Mouse (Mus musculus): ENCODE results near the gene Olfr788. TPM values are rescaled to one million over a fixed set of nuclear protein-coding genes. Genes with fewer than 3 reads are reported as not detected.

The Olfr788 gene
- polyA plus RNA-seq (2015; fragmentation: Nextera tagmentation; extraction: Ambion mirVana): not detected in 2 replicates

DNA sequence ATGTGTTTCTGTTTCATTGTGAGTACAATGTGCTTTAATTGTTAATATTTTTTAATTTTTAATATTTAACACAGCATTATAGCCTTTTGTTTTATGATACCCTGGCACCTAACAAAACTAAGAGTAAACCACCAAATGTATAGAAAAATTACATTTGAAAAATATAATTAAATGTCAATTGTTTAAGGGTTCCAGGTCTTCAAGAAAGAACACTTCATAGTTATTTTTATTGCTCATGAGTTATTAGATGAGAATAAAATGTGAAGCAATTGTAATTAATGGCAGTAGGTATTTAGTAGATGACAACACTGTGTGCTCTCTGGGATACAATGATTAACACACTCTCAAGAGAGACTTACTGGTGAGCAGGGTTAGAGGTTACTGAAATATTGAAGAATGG, at the start of gene Olfr788:
Olfr788 (plus strand) TSS at position 301 of the 400 bp plus-strand sequence.
- no peak within 1 kb of the TSS for H3K4me2 ChIP-seq (replicated peaks)
- no peak within 1 kb of the TSS for H3K4me3 ChIP-seq (replicated peaks)
- no peaks in the 10 kb centered on the region for H3K27me3 ChIP-seq
- H3K4me1 ChIP-seq (replicated peaks): peaks cover 5% of the 10 kb centered on the region
- no peak within 1 kb of the TSS for H3K27ac ChIP-seq
- no peaks in the 10 kb centered on the region for H3K36me3 ChIP-seq
- H3K9ac ChIP-seq (replicated peaks): no peak within 1 kb of the TSS
- ATAC-seq: no peak
- H3K9me3 ChIP-seq: no peaks in the 10 kb centered on the region

GRCm38 (mm10) chr10:129427006-129427405, 43.8 kb upstream of the Olfr788 start, which contains the start of gene Olfr786:
Gene Olfr786 (plus strand): TSS chr10:129427306.
- Histone ChIP-seq H3K36me3 (no peaks in the 10 kb centered on the region), H3K9ac (replicated peaks) (no peak within 1 kb of the TSS), H3K4me2 (replicated peaks) (no peak within 1 kb of the TSS), H3K27me3 (no peaks in the 10 kb centered on the region), H3K9me3 (no peaks in the 10 kb centered on the region), H3K27ac (no peak within 1 kb of the TSS), H3K4me1 (replicated peaks) (no peaks in the 10 kb centered on the region), H3K4me3 (replicated peaks) (no peak within 1 kb of the TSS)
- no peak for ATAC-seq

DNA sequence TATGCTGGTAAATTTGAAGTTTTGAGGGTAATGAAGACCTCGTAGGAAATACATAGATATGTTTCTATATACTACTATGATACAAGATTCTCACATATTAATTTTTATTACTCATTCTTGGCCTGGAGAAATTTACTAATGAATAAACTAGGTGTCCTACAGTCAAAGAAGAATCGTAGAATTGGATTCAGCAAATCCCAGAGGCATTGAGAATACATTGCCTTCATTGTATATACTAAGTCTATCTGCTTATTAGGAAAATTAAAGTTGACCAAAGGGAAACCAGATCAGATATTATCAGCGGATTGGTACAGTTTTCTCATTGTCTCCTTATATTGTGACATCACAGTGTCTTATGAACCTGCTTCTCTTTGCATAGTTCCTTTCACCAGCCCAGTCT, 9.2 kb upstream of the Olfr788 start, which contains the start of gene Olfr787:
Olfr787 (plus strand) TSS at position 301 of the 400 bp plus-strand sequence.
- WGBS: 87% methylated on average over 3 of the region's 3 CpGs
- Histone ChIP-seq H3K9ac (replicated peaks) (no peak within 1 kb of the TSS), H3K4me2 (replicated peaks) (no peak within 1 kb of the TSS), H3K36me3 (no peaks in the 10 kb centered on the region), H3K27me3 (no peaks in the 10 kb centered on the region), H3K27ac (no peak within 1 kb of the TSS), H3K4me3 (replicated peaks) (no peak within 1 kb of the TSS), H3K4me1 (replicated peaks) (no peaks in the 10 kb centered on the region), H3K9me3 (no peaks in the 10 kb centered on the region)
- no peak for ATAC-seq

GRCm38 (mm10) chr10:129473256-129473655, 2.5 kb downstream of the Olfr788 start:
- 32% methylated on average over 2 of the region's 2 CpGs for WGBS
- peaks cover 5% of the 10 kb centered on the region for H3K4me1 ChIP-seq (replicated peaks)
- no peaks in the 10 kb centered on the region for H3K27me3 ChIP-seq
- no peak overlapping the region for H3K9ac ChIP-seq (replicated peaks)
- no peaks in the 10 kb centered on the region for H3K36me3 ChIP-seq
- H3K9me3 ChIP-seq: no peaks in the 10 kb centered on the region
- no peak overlapping the region for H3K4me3 ChIP-seq (replicated peaks)
- no peak overlapping the region for H3K27ac ChIP-seq
- 0 out of 2 replicates have a peak, but pooled peaks have one; percentile 53 for ATAC-seq
- H3K4me2 ChIP-seq (replicated peaks): no peak overlapping the region

GRCm38 (mm10) chr10:129473723-129474122, 2.9 kb downstream of the Olfr788 start:
- Histone ChIP-seq H3K4me1 (replicated peaks) (peaks cover 5% of the 10 kb centered on the region), H3K4me2 (replicated peaks) (no peak overlapping the region), H3K9me3 (no peaks in the 10 kb centered on the region), H3K9ac (replicated peaks) (no peak overlapping the region), H3K36me3 (no peaks in the 10 kb centered on the region), H3K27ac (no peak overlapping the region), H3K27me3 (no peaks in the 10 kb centered on the region), H3K4me3 (replicated peaks) (no peak overlapping the region)
- ATAC-seq: no peak; the same call in 1 of the 2 replicates

- H3K27me3 ChIP-seq: no peaks in the 10 kb centered on the region
- H3K9me3 ChIP-seq: no peaks in the 10 kb centered on the region
- no peaks in the 10 kb centered on the region for H3K4me1 ChIP-seq (replicated peaks)
- no peak within 1 kb of the TSS for H3K4me3 ChIP-seq (replicated peaks)
- no peaks in the 10 kb centered on the region for H3K36me3 ChIP-seq
- ATAC-seq: no peak
- WGBS: 75% methylated on average over 2 of the region's 2 CpGs
- no peak within 1 kb of the TSS for H3K4me2 ChIP-seq (replicated peaks)
- H3K27ac ChIP-seq: no peak within 1 kb of the TSS
- no peak within 1 kb of the TSS for H3K9ac ChIP-seq (replicated peaks)
Observed at GRCm38 (mm10) chr10:129484452-129484851, 13.7 kb downstream of the Olfr788 start, which contains the start of gene Olfr789. Gene Olfr789 (plus strand): TSS chr10:129484752.

DNA sequence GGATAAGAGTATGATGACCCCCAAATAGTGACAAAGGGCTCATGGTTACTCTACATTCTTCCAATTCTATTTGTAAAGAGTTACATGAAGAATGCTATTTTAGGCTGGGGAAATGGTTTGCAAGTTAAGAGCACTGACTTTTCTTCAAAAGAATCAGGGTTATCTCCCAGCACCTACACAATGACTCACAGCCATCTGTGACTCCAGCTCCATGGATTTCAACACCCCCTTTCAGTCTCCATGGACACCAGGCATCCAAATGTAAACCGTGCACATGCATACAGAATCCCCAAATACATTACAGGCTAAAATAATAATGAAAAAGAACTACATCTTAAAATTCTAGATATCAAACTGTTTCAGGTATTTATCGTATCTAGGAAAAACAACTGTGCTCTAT, 19.3 kb downstream of the Olfr788 start:
- no peak overlapping the region for H3K27ac ChIP-seq
- no peak overlapping the region for H3K4me3 ChIP-seq (replicated peaks)
- no peak overlapping the region for H3K9ac ChIP-seq (replicated peaks)
- H3K36me3 ChIP-seq: no peaks in the 10 kb centered on the region
- WGBS: 80% methylated on average over 2 of the region's 2 CpGs
- H3K4me2 ChIP-seq (replicated peaks): no peak overlapping the region
- H3K4me1 ChIP-seq (replicated peaks): no peaks in the 10 kb centered on the region
- H3K27me3 ChIP-seq: no peaks in the 10 kb centered on the region
- no peak for ATAC-seq
- no peaks in the 10 kb centered on the region for H3K9me3 ChIP-seq

DNA sequence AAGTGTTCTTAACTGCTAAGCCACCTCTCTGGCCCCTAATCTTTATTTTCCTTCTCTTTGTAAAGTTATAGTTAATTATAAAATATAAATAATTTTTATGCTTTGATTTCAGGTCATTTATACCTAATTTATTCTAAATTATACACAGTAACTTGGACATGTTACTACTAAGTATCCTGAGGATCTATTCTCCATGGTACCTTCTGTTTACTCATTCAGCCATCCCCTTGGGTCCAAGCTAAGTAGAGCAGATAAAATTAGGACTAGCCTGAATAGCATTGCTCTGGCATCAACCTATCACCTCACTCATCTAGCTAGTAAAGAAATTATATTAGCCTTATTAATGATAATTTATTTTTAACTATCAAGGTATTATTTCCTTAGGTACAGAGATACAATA, 27.4 kb downstream of the Olfr788 start, which contains the start of gene Olfr790:
Olfr790 (plus strand) TSS at position 301 of the 400 bp plus-strand sequence.
- H3K9ac ChIP-seq (replicated peaks): no peak within 1 kb of the TSS
- no peak within 1 kb of the TSS for H3K27ac ChIP-seq
- no peaks in the 10 kb centered on the region for H3K4me1 ChIP-seq (replicated peaks)
- no peak for ATAC-seq
- H3K36me3 ChIP-seq: no peaks in the 10 kb centered on the region
- H3K4me2 ChIP-seq (replicated peaks): no peak within 1 kb of the TSS
- H3K4me3 ChIP-seq (replicated peaks): no peak within 1 kb of the TSS
- H3K9me3 ChIP-seq: no peaks in the 10 kb centered on the region
- H3K27me3 ChIP-seq: no peaks in the 10 kb centered on the region

- WGBS: 79% methylated on average over 3 of the region's 3 CpGs
Observed at GRCm38 (mm10) chr10:129521492-129521891, 50.7 kb downstream of the Olfr788 start, which contains the start of gene Olfr791. Gene Olfr791 (plus strand): TSS chr10:129521792.

More at GRCm38 (mm10) chr10:129521492-129521891, 50.7 kb downstream of the Olfr788 start, which contains the start of gene Olfr791:
- Histone ChIP-seq H3K27me3 (no peaks in the 10 kb centered on the region), H3K4me1 (replicated peaks) (no peaks in the 10 kb centered on the region), H3K4me3 (replicated peaks) (no peak within 1 kb of the TSS), H3K9ac (replicated peaks) (no peak within 1 kb of the TSS), H3K9me3 (no peaks in the 10 kb centered on the region), H3K4me2 (replicated peaks) (no peak within 1 kb of the TSS), H3K36me3 (no peaks in the 10 kb centered on the region), H3K27ac (no peak within 1 kb of the TSS)
- ATAC-seq: no peak

Other genes with a start within 250 kb of the Olfr788 start
- gene Olfr774, start 234.8 kb upstream of the Olfr788 start, polyA plus RNA-seq (2015; fragmentation: Nextera tagmentation; extraction: Ambion mirVana): not detected in 2 replicates
- gene Olfr775, start 222.6 kb upstream of the Olfr788 start, polyA plus RNA-seq (2015; fragmentation: Nextera tagmentation; extraction: Ambion mirVana): not detected in 2 replicates
- gene Olfr776, start 211.9 kb upstream of the Olfr788 start, polyA plus RNA-seq (2015; fragmentation: Nextera tagmentation; extraction: Ambion mirVana): not detected in 2 replicates
- gene Olfr777, start 199.5 kb upstream of the Olfr788 start, polyA plus RNA-seq (2015; fragmentation: Nextera tagmentation; extraction: Ambion mirVana): not detected in 2 replicates
- gene Olfr780, start 152.9 kb upstream of the Olfr788 start, polyA plus RNA-seq (2015; fragmentation: Nextera tagmentation; extraction: Ambion mirVana): not detected in 2 replicates
- gene Olfr781, start 142.1 kb upstream of the Olfr788 start, polyA plus RNA-seq (2015; fragmentation: Nextera tagmentation; extraction: Ambion mirVana): not detected in 2 replicates
- gene Olfr782, start 122.1 kb upstream of the Olfr788 start, polyA plus RNA-seq (2015; fragmentation: Nextera tagmentation; extraction: Ambion mirVana): not detected in 2 replicates
- 0.08 TPM in 1 of 2 replicates, not detected in the other for gene Olfr784, start 86.9 kb upstream of the Olfr788 start, polyA plus RNA-seq (2015; fragmentation: Nextera tagmentation; extraction: Ambion mirVana)
- not detected in 2 replicates for gene Olfr785, start 65.6 kb upstream of the Olfr788 start, polyA plus RNA-seq (2015; fragmentation: Nextera tagmentation; extraction: Ambion mirVana)
- gene Olfr786, start 43.7 kb upstream of the Olfr788 start, polyA plus RNA-seq (2015; fragmentation: Nextera tagmentation; extraction: Ambion mirVana): not detected in 2 replicates
- not detected in 2 replicates for gene Olfr787, start 9.1 kb upstream of the Olfr788 start, polyA plus RNA-seq (2015; fragmentation: Nextera tagmentation; extraction: Ambion mirVana)
- gene Olfr789, start 13.8 kb downstream of the Olfr788 start, polyA plus RNA-seq (2015; fragmentation: Nextera tagmentation; extraction: Ambion mirVana): not detected in 2 replicates
- not detected in 2 replicates for gene Olfr790, start 27.5 kb downstream of the Olfr788 start, polyA plus RNA-seq (2015; fragmentation: Nextera tagmentation; extraction: Ambion mirVana)
- gene Olfr791, start 50.8 kb downstream of the Olfr788 start, polyA plus RNA-seq (2015; fragmentation: Nextera tagmentation; extraction: Ambion mirVana): not detected in 2 replicates
- gene Olfr792, start 68.2 kb downstream of the Olfr788 start, polyA plus RNA-seq (2015; fragmentation: Nextera tagmentation; extraction: Ambion mirVana): not detected in 2 replicates
- gene Olfr794, start 96.7 kb downstream of the Olfr788 start, polyA plus RNA-seq (2015; fragmentation: Nextera tagmentation; extraction: Ambion mirVana): not detected in 2 replicates
- gene Olfr796, start 141.6 kb downstream of the Olfr788 start, polyA plus RNA-seq (2015; fragmentation: Nextera tagmentation; extraction: Ambion mirVana): not detected in 2 replicates
- gene Olfr798, start 156.9 kb downstream of the Olfr788 start, polyA plus RNA-seq (2015; fragmentation: Nextera tagmentation; extraction: Ambion mirVana): not detected in 2 replicates
- gene Olfr799, start 166.5 kb downstream of the Olfr788 start, polyA plus RNA-seq (2015; fragmentation: Nextera tagmentation; extraction: Ambion mirVana): not detected in 2 replicates
- not detected in 2 replicates for gene Olfr800, start 186.7 kb downstream of the Olfr788 start, polyA plus RNA-seq (2015; fragmentation: Nextera tagmentation; extraction: Ambion mirVana)
- gene Olfr801, start 202.9 kb downstream of the Olfr788 start, polyA plus RNA-seq (2015; fragmentation: Nextera tagmentation; extraction: Ambion mirVana): not detected in 2 replicates
- not detected in 2 replicates for gene Olfr802, start 217.2 kb downstream of the Olfr788 start, polyA plus RNA-seq (2015; fragmentation: Nextera tagmentation; extraction: Ambion mirVana)
- gene Olfr803, start 223.3 kb downstream of the Olfr788 start, polyA plus RNA-seq (2015; fragmentation: Nextera tagmentation; extraction: Ambion mirVana): not detected in 2 replicates
- not detected in 2 replicates for gene Olfr804, start 232.2 kb downstream of the Olfr788 start, polyA plus RNA-seq (2015; fragmentation: Nextera tagmentation; extraction: Ambion mirVana)

Data from midbrain, embryonic 13.5 days (tissue).